Mouse (Mus musculus) thymus, adult 2 months (tissue): ENCODE measurements around the gene Aknad1.

Experiments
- CTCF ChIP-seq: fragments of 200-500 bp; IDR thresholded peaks from 2 replicates; pipeline ENCODE4 v1.5.1; 2012; ENCODE audit warnings: mild to moderate bottlenecking, control low read depth, low read length, moderate library complexity, borderline replicate concordance; ENCODE audit not compliant: control insufficient read depth, poor library complexity, insufficient read depth; ENCODE audit errors: extremely low read depth
- POLR2A ChIP-seq: fragments of 200-500 bp; IDR thresholded peaks from 2 replicates; pipeline ENCODE4 v1.6.1; 2012; ENCODE audit warnings: mild to moderate bottlenecking, low read length, control low read depth, moderate library complexity; ENCODE audit not compliant: control insufficient read depth, poor library complexity, insufficient read depth; ENCODE audit errors: extremely low read depth

DNA sequence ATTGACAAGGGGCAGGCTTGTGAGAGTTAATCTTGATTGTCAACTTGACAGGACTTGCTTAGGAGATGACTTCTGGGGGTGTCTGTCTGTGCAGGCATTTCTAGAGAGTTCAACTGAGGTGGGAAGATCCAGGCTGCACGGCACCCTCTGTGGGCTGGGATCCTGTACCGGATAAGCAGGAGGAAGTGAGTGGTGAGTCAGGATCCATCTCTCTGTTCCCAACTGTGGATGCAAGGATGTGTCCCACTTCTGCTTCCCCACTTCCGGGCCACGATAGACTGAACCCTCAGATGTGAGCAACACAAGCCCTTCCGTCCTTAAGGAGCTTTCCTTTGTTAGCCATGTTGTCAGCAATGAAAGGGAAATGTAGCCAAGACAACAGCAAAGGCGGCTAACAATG lies 47.1 kb downstream of the Aknad1 start:
- TF ChIP-seq POLR2A (no peak), CTCF (no peak)
